Mouse (Mus musculus): ENCODE measurements around the gene Vapa. TPM values are rescaled to one million over a fixed set of nuclear protein-coding genes. Genes with fewer than 3 reads are reported as not detected.
"Not testable (repeated sequence)": the region's sequence is repeated elsewhere in the genome, so short reads cannot be mapped to it uniquely, and the experiment has no call there.

Vapa gene
- polyA plus RNA-seq, 1 experiment: 25.5 TPM

DNA sequence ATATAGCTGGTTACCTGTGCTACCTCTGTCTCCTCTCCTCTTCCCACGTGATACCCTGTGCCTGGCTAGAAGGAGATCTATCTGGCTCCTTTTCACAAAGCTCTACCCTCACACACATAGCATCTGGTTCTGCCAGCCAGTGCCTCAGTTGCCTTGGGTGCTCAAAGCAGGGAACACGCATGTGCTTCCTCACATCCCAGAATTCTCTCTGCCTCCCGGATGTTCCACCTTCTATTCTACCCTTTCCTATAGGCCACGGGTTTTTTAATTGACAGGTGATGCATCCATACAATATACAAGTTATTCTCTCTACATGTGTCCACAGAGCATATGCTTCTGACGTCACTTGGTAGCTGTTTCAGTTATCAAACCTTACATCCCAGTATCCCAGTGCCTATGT, 49.2 kb downstream of the Vapa start:
- no peak for DNase-seq (ENCODE audit: low read depth)

DNA sequence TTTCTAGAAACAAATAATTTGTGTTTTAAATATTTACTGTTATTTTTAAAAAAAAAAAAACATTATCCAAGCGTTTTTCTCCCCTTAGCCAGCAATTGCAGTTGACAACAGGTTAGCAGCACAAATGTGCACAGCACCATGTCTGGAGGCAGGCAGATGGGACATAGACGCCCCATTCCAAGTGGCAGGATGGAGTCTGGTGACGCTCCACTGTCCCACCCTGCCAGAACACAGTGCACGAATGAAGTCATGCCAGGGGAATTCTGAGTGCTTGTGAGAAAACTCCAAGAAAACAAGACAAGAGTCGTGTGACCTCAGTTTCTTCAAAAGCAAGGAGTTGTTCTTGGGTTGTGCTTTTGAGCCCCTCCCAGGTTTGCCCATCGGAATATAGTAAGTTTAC, 50.0 kb downstream of the Vapa start:
- no peak for DNase-seq (ENCODE audit: low read depth)

- no peak for DNase-seq (ENCODE audit: low read depth)
Measured at GRCm38 (mm10) chr17:65562761-65563160, 50.6 kb downstream of the Vapa start.

GRCm38 (mm10) chr17:65561361-65562015, 51.9 kb downstream of the Vapa start:
- no peak for DNase-seq (ENCODE audit: low read depth)

DNA sequence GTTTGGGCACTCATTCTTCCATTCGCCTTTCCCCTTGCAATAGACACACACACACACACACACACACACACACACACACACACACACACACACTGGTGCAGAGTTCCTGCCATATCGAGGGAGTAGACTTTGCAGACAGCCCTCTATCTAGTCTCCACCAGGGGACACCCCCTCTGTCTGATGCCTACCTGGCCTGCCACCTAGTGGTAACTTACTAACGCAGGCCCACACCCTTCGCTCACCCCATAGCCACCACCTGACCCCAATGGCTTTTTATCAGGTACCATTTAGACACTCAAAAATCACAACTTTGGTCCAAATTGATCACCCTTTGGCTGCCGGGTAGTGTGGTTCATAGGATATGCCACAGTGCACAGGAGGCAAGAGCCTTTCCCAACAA, 54.1 kb downstream of the Vapa start:
- no peak for DNase-seq (ENCODE audit: low read depth)

GRCm38 (mm10) chr17:65558788-65559187, 54.6 kb downstream of the Vapa start:
- DNase-seq (ENCODE audit: low read depth): no peak

- no peak for DNase-seq (ENCODE audit: low read depth)
Measured at GRCm38 (mm10) chr17:65558217-65558616, 55.1 kb downstream of the Vapa start.

DNA sequence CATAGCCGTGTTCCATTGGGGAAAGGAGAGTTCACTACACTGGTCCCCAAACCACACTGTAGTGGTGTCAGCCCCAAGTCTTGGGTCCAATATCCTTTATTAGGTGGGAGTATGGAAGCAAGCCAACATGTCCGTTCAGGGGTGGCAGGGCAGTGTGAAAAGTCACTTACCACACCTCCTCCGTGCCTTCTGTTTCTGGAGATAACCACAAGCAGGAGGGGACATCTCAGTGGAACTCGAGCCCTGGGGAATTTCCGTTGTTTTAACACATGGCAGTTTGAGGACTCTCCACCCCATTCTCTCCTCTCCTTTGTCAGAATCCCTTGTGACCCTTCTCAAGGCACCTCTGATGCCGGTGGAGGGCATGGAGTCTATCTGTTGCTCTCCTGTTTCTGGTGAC, 56.1 kb downstream of the Vapa start:
- no peak for DNase-seq (ENCODE audit: low read depth)

DNA sequence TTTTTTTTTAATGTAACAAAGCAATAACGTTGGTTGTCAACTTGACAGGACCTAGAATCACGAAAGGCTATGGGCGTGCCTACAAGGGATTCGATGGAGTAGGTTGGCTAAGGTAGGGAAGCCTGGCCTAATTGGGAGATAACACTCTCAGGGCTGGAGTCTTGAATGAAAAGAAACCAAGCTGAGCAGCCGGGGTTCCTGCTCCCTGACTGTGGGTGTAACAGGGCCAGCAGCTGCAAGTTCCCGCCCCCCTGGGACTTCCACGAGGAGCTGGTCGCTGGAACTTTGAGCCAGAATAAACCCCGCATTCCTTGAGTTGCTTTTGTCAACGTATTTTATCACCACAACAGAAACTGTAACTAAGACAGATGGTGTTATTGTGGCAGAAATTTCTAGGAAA, 56.6 kb downstream of the Vapa start:
- DNase-seq (ENCODE audit: low read depth): no peak

- DNase-seq (ENCODE audit: low read depth): no peak
Measured at GRCm38 (mm10) chr17:65552426-65552997, 60.8 kb downstream of the Vapa start.

- DNase-seq (ENCODE audit: low read depth): no peak
Measured at GRCm38 (mm10) chr17:65550357-65550756, 63.0 kb downstream of the Vapa start.

DNA sequence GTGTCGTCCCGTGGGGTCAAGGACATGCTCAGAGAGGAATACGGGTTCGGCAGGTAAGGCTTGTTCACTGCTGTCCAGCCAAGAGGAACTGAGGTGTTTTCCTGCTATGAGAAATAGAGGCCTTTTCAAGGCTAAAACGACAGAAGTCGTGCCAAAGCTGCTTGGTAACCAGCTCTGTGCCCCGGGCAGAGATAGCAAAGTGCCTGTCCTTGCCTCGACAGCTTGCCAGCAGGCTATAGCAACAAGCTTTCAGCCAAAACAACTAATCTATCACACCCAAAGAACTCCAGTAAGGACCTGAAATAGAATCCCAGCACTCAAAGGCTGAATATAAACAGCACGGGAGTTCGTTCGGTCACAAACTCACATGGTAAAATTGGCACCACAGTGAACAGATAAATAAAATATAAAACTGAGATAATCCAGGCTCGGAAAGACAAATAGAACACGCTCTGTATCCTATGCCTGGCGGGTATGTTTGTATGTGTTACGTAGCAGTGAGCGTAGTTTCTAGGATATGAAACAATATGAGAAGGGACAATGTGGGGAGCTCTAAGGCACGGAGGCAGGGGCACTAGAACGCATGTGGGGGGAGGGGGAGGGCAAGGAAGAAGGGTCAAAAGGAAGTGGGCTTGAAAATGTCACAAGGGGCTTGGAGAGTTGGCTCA, 64.5 kb downstream of the Vapa start:
- DNase-seq (ENCODE audit: low read depth): peak; percentile 20

GRCm38 (mm10) chr17:65546221-65546620, 67.1 kb downstream of the Vapa start:
- DNase-seq (ENCODE audit: low read depth): not testable (repeated sequence)

- no peak for DNase-seq (ENCODE audit: low read depth)
Measured at GRCm38 (mm10) chr17:65540441-65541272, 72.7 kb downstream of the Vapa start, which contains the start of gene Tmem232. Gene Tmem232, minus strand, starts transcription at chr17:65540782.

- no peak for DNase-seq (ENCODE audit: low read depth)
Measured at GRCm38 (mm10) chr17:65536156-65536555, 77.2 kb downstream of the Vapa start.

DNA sequence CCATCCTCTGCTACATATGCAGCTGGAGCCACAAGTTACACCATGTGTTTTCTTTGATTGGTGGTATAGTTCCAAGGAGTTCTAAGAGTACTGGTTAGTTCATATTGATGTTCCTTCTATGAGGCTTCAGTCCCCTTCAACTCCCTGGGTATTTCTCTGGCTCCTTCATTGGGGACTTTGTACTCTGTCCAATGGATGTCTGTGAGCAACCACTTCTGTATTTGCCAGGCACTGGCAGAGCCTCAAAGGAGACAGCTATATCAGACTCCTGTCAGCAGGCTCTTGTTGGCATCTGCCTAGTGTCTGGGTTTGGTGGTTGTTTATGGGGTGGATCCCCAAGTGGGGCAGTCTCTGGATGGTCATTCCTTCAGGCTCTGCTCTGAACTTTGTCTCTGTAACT, 81.0 kb downstream of the Vapa start:
- DNase-seq (ENCODE audit: low read depth): not testable (repeated sequence)

Other genes starting within 250 kb of the Vapa start
- gene Tmem232, start 72.8 kb downstream of the Vapa start, polyA plus RNA-seq (2012; rRNA removed): 0.46 and 0.66 TPM in 2 replicates
- gene Txndc2, start 28.6 kb upstream of the Vapa start, polyA plus RNA-seq (2012; rRNA removed): 0.89 and 1.4 TPM in 2 replicates
- gene Rab31, start 159.2 kb upstream of the Vapa start, polyA plus RNA-seq (2012; rRNA removed): 15.9 and 19.4 TPM in 2 replicates
- 32.7 and 41.2 TPM in 2 replicates for gene Ppp4r1, start 169.0 kb upstream of the Vapa start, polyA plus RNA-seq (2012; rRNA removed)

All from gonadal fat pad, adult 2 months (tissue).